Mouse (Mus musculus) forebrain, embryonic 13.5 days (tissue): ENCODE data around the gene Rpl31. TPM values are rescaled to one million over a fixed set of nuclear protein-coding genes. Genes with fewer than 3 reads are reported as not detected.

Source experiments
- ATAC-seq: fragments of 200-750 bp; cut with Nextera tagmentation; 2 replicates; pipeline ENCODE4 v1.8.0; 2017
- H3K27ac ChIP-seq: fragments of 300-500 bp; sonication (generic); 2 replicates; pipeline ENCODE4 v1.5.1; 2015; ENCODE audit warnings: inconsistent platforms, mild to moderate bottlenecking, moderate library complexity
- H3K27me3 ChIP-seq: fragments of 300-500 bp; sonication (generic); 2 replicates; pipeline ENCODE4 v1.6.1; 2015; ENCODE audit warnings: mild to moderate bottlenecking, inconsistent platforms
- H3K36me3 ChIP-seq: fragments of 300-500 bp; sonication (generic); 2 replicates; pipeline ENCODE4 v1.6.1; 2015; ENCODE audit warnings: mild to moderate bottlenecking, inconsistent platforms; ENCODE audit not compliant: poor library complexity, severe bottlenecking
- H3K4me1 ChIP-seq: fragments of 300-500 bp; sonication (generic); 2 replicates; pipeline ENCODE4 v1.6.1; 2015; ENCODE audit warnings: inconsistent platforms
- H3K4me2 ChIP-seq: fragments of 300-500 bp; sonication (generic); 2 replicates; pipeline ENCODE4 v1.6.1; 2015; ENCODE audit warnings: inconsistent platforms, mild to moderate bottlenecking, moderate library complexity
- H3K4me3 ChIP-seq: fragments of 300-500 bp; sonication (generic); 2 replicates; pipeline ENCODE4 v1.5.1; 2015; ENCODE audit warnings: mild to moderate bottlenecking, inconsistent platforms
- H3K9ac ChIP-seq: fragments of 300-500 bp; sonication (generic); 2 replicates; pipeline ENCODE4 v1.6.1; 2015; ENCODE audit warnings: mild to moderate bottlenecking, inconsistent platforms
- H3K9me3 ChIP-seq: fragments of 300-500 bp; sonication (generic); replicated peaks from 2 replicates; pipeline ENCODE4 v1.6.1; 2016; ENCODE audit warnings: inconsistent platforms
- WGBS: fragments of 180-500 bp; shearing (Covaris S2); methylation state at CpG from one replicate; pipeline ENCODE4 v1.1.7; 2015; 5-methylcytosine and 5-hydroxymethylcytosine counted together
- polyA plus RNA-seq: library from polyadenylated mRNA; unstranded; fragments of >200 nt; fragmentation: Nextera tagmentation; extraction: Ambion mirVana; gene quantifications from 2 replicates; pipeline ENCODE4 v1.2.1, GENCODE M21; 2015

The Rpl31 gene
- polyA plus RNA-seq, 1 experiment from 2014 or later, result 458 TPM

GRCm38 (mm10) chr1:39370431-39370830 is 2.8 kb downstream of the Rpl31 start:
- Histone ChIP-seq H3K36me3 (peaks cover 56% of the 10 kb centered on the region), H3K9me3 (no peaks in the 10 kb centered on the region), H3K27me3 (no peaks in the 10 kb centered on the region), H3K27ac (no peak overlapping the region), H3K4me3 (no peak overlapping the region), H3K4me2 (no peak overlapping the region), H3K9ac (no peak overlapping the region), H3K4me1 (peaks cover 20% of the 10 kb centered on the region)
- ATAC-seq, result no peak
- 92% methylated on average over 6 of the region's 6 CpGs for WGBS

GRCm38 (mm10) chr1:39372220-39372843 is 4.7 kb downstream of the Rpl31 start:
- Histone ChIP-seq H3K4me3 (no peak overlapping the region), H3K36me3 (peaks cover 70% of the 10 kb centered on the region), H3K27me3 (no peaks in the 10 kb centered on the region), H3K4me1 (peaks cover 13% of the 10 kb centered on the region), H3K27ac (no peak overlapping the region), H3K9ac (no peak overlapping the region), H3K4me2 (no peak overlapping the region), H3K9me3 (no peaks in the 10 kb centered on the region)
- 82% methylated on average over 8 of the region's 8 CpGs for WGBS
- no peak for ATAC-seq

GRCm38 (mm10) chr1:39373378-39373777 is 5.7 kb downstream of the Rpl31 start:
- H3K36me3 ChIP-seq, result peaks cover 71% of the 10 kb centered on the region
- no peak for ATAC-seq
- H3K4me3 ChIP-seq, result no peak overlapping the region
- no peak overlapping the region for H3K27ac ChIP-seq
- 60% methylated on average over 4 of the region's 4 CpGs for WGBS
- H3K9me3 ChIP-seq, result no peaks in the 10 kb centered on the region
- peaks cover 13% of the 10 kb centered on the region for H3K4me1 ChIP-seq
- no peak overlapping the region for H3K4me2 ChIP-seq
- no peaks in the 10 kb centered on the region for H3K27me3 ChIP-seq
- no peak overlapping the region for H3K9ac ChIP-seq

- peaks cover 5% of the 10 kb centered on the region for H3K4me1 ChIP-seq
- H3K9me3 ChIP-seq, result no peaks in the 10 kb centered on the region
- WGBS, result 87% methylated on average over 5 of the region's 5 CpGs
- H3K27me3 ChIP-seq, result no peaks in the 10 kb centered on the region
- no peak overlapping the region for H3K4me3 ChIP-seq
- peak; percentile 31; the same call in 1 of the 2 replicates for ATAC-seq
- no peak overlapping the region for H3K9ac ChIP-seq
- no peak overlapping the region for H3K4me2 ChIP-seq
- H3K36me3 ChIP-seq, result peaks cover 68% of the 10 kb centered on the region
- no peak overlapping the region for H3K27ac ChIP-seq
These were observed 6.7 kb downstream of the Rpl31 start for GRCm38 (mm10) chr1:39374231-39374809.

- no peak overlapping the region for H3K4me3 ChIP-seq
- no peak for ATAC-seq
- WGBS, result 91% methylated on average over 7 of the region's 7 CpGs
- no peak overlapping the region for H3K27ac ChIP-seq
- no peak overlapping the region for H3K9ac ChIP-seq
- H3K9me3 ChIP-seq, result no peaks in the 10 kb centered on the region
- H3K4me2 ChIP-seq, result no peak overlapping the region
- H3K36me3 ChIP-seq, result peaks cover 50% of the 10 kb centered on the region
- no peaks in the 10 kb centered on the region for H3K4me1 ChIP-seq
- H3K27me3 ChIP-seq, result no peaks in the 10 kb centered on the region
These were observed 8.5 kb downstream of the Rpl31 start for GRCm38 (mm10) chr1:39376121-39376520.

GRCm38 (mm10) chr1:39376726-39377240 is 9.1 kb downstream of the Rpl31 start:
- no peaks in the 10 kb centered on the region for H3K4me1 ChIP-seq
- 96% methylated on average over 9 of the region's 9 CpGs for WGBS
- peaks cover 43% of the 10 kb centered on the region for H3K36me3 ChIP-seq
- H3K9ac ChIP-seq, result no peak overlapping the region
- ATAC-seq, result no peak
- no peak overlapping the region for H3K4me3 ChIP-seq
- no peak overlapping the region for H3K4me2 ChIP-seq
- H3K9me3 ChIP-seq, result no peaks in the 10 kb centered on the region
- H3K27ac ChIP-seq, result no peak overlapping the region
- H3K27me3 ChIP-seq, result no peaks in the 10 kb centered on the region

GRCm38 (mm10) chr1:39378540-39378939 is 10.9 kb downstream of the Rpl31 start:
- Histone ChIP-seq H3K4me3 (no peak overlapping the region), H3K9me3 (no peaks in the 10 kb centered on the region), H3K27me3 (no peaks in the 10 kb centered on the region), H3K36me3 (peaks cover 26% of the 10 kb centered on the region), H3K9ac (no peak overlapping the region), H3K27ac (no peak overlapping the region), H3K4me1 (no peaks in the 10 kb centered on the region), H3K4me2 (no peak overlapping the region)
- WGBS, result 55% methylated on average over 1 of the region's 1 CpGs
- no peak for ATAC-seq

GRCm38 (mm10) chr1:39379021-39379420 is 11.4 kb downstream of the Rpl31 start:
- Histone ChIP-seq H3K27me3 (no peaks in the 10 kb centered on the region), H3K36me3 (peaks cover 22% of the 10 kb centered on the region), H3K4me2 (no peak overlapping the region), H3K9ac (no peak overlapping the region), H3K27ac (no peak overlapping the region), H3K9me3 (no peaks in the 10 kb centered on the region), H3K4me3 (no peak overlapping the region), H3K4me1 (no peaks in the 10 kb centered on the region)
- 79% methylated on average over 5 of the region's 5 CpGs for WGBS
- no peak for ATAC-seq

- Histone ChIP-seq H3K4me3 (no peak overlapping the region), H3K36me3 (peaks cover 18% of the 10 kb centered on the region; the same call in 1 of the 2 replicates), H3K4me2 (no peak overlapping the region), H3K4me1 (no peaks in the 10 kb centered on the region), H3K27me3 (no peaks in the 10 kb centered on the region), H3K9me3 (no peaks in the 10 kb centered on the region), H3K27ac (no peak overlapping the region), H3K9ac (no peak overlapping the region)
- 94% methylated on average over 9 of the region's 9 CpGs for WGBS
- no peak for ATAC-seq
These were observed 13.4 kb downstream of the Rpl31 start for GRCm38 (mm10) chr1:39381017-39381416.

- Histone ChIP-seq H3K9me3 (no peaks in the 10 kb centered on the region), H3K27ac (no peak overlapping the region), H3K9ac (no peak overlapping the region), H3K4me3 (no peak overlapping the region), H3K27me3 (no peaks in the 10 kb centered on the region), H3K4me2 (no peak overlapping the region), H3K36me3 (peaks cover 3% of the 10 kb centered on the region; the same call in 1 of the 2 replicates), H3K4me1 (no peaks in the 10 kb centered on the region)
- WGBS, result 89% methylated on average over 9 of the region's 9 CpGs
- no peak for ATAC-seq
These were observed 17.3 kb downstream of the Rpl31 start for GRCm38 (mm10) chr1:39384914-39385313.

- Histone ChIP-seq H3K9ac (no peak overlapping the region), H3K4me3 (no peak overlapping the region), H3K27me3 (no peaks in the 10 kb centered on the region), H3K36me3 (peaks cover 3% of the 10 kb centered on the region; the same call in 1 of the 2 replicates), H3K27ac (no peak overlapping the region), H3K4me2 (no peak overlapping the region), H3K9me3 (no peaks in the 10 kb centered on the region), H3K4me1 (0 out of 2 replicates have a peak, but pooled peaks cover 2% of the 10 kb centered on the region)
- 86% methylated on average over 3 of the region's 3 CpGs for WGBS
- ATAC-seq, result no peak
These were observed 18.8 kb downstream of the Rpl31 start for GRCm38 (mm10) chr1:39386456-39386855.

GRCm38 (mm10) chr1:39387497-39387896 is 19.9 kb downstream of the Rpl31 start:
- Histone ChIP-seq H3K27ac (no peak overlapping the region), H3K9ac (no peak overlapping the region), H3K36me3 (peaks cover 3% of the 10 kb centered on the region; the same call in 1 of the 2 replicates), H3K27me3 (no peaks in the 10 kb centered on the region), H3K9me3 (no peaks in the 10 kb centered on the region), H3K4me2 (no peak overlapping the region), H3K4me3 (no peak overlapping the region), H3K4me1 (0 out of 2 replicates have a peak, but pooled peaks cover 2% of the 10 kb centered on the region)
- ATAC-seq, result peak; percentile 33; the same call in 1 of the 2 replicates
- WGBS, result 78% methylated on average over 4 of the region's 4 CpGs
